Mouse (Mus musculus) hindbrain, embryonic 15.5 days (tissue): ENCODE measurements at regions not wholly inside any gene's neighbourhood (a gene's known extent, or its start where the extent isn't known, plus 50 kb on each side); places are given as distances from the start of the nearest gene placed in this dataset.

Experiments used
- ATAC-seq: fragments of 200-750 bp; cut with Nextera tagmentation; 2 replicates; pipeline ENCODE4 v1.8.0; 2017; ENCODE audit warnings: low read depth, moderate number of reproducible peaks, moderate TSS enrichment; ENCODE audit not compliant: low FRiP score
- H3K27ac ChIP-seq: fragments of 300-500 bp; sonication (generic); replicated peaks from 2 replicates; pipeline ENCODE4 v1.5.1; 2015; ENCODE audit warnings: mild to moderate bottlenecking, inconsistent platforms
- H3K27me3 ChIP-seq: fragments of 300-500 bp; sonication (generic); 2 replicates; pipeline ENCODE4 v1.6.1; 2015; ENCODE audit warnings: control low read depth, inconsistent platforms
- H3K36me3 ChIP-seq: fragments of 300-500 bp; sonication (generic); 2 replicates; pipeline ENCODE4 v1.6.1; 2015; ENCODE audit warnings: control low read depth, inconsistent platforms
- H3K4me1 ChIP-seq: fragments of 300-500 bp; sonication (generic); replicated peaks from 2 replicates; pipeline ENCODE4 v1.6.1; 2015; ENCODE audit warnings: control low read depth, inconsistent platforms
- H3K4me2 ChIP-seq: fragments of 300-500 bp; sonication (generic); 2 replicates; pipeline ENCODE4 v1.6.1; 2015; ENCODE audit warnings: moderate library complexity, mild to moderate bottlenecking, inconsistent platforms
- H3K4me3 ChIP-seq: fragments of 300-500 bp; sonication (generic); 2 replicates; pipeline ENCODE4 v1.5.1; 2015; ENCODE audit warnings: mild to moderate bottlenecking, inconsistent platforms
- H3K9ac ChIP-seq: fragments of 300-500 bp; sonication (generic); 2 replicates; pipeline ENCODE4 v1.6.1; 2015; ENCODE audit warnings: inconsistent platforms
- H3K9me3 ChIP-seq: fragments of 300-500 bp; sonication (generic); 2 replicates; pipeline ENCODE4 v1.6.1; 2016; ENCODE audit warnings: control low read depth, inconsistent platforms
- WGBS: fragments of 180-500 bp; shearing (Covaris S2); methylation state at CpG from one replicate; pipeline ENCODE4 v1.1.7; 2015; 5-methylcytosine and 5-hydroxymethylcytosine counted together

GRCm38 (mm10) chr12:16146919-16147318 is 330.2 kb upstream of the Trib2 start:
- Histone ChIP-seq H3K27me3 (no peaks in the 10 kb centered on the region), H3K4me2 (no peak overlapping the region), H3K9me3 (no peaks in the 10 kb centered on the region), H3K9ac (no peak overlapping the region), H3K4me1 (peaks cover 8% of the 10 kb centered on the region; the same call in 1 of the 2 replicates), H3K4me3 (no peak overlapping the region), H3K36me3 (no peaks in the 10 kb centered on the region), H3K27ac (no peak overlapping the region)
- 72% methylated on average over 2 of the region's 2 CpGs for WGBS
- no peak for ATAC-seq

GRCm38 (mm10) chr12:16145621-16146020 is 328.9 kb upstream of the Trib2 start:
- Histone ChIP-seq H3K9me3 (no peaks in the 10 kb centered on the region), H3K27ac (no peak overlapping the region), H3K4me3 (no peak overlapping the region), H3K4me2 (no peak overlapping the region), H3K36me3 (no peaks in the 10 kb centered on the region), H3K4me1 (no peaks in the 10 kb centered on the region), H3K9ac (no peak overlapping the region), H3K27me3 (no peaks in the 10 kb centered on the region)
- 81% methylated on average over 7 of the region's 7 CpGs for WGBS
- ATAC-seq = no peak

DNA sequence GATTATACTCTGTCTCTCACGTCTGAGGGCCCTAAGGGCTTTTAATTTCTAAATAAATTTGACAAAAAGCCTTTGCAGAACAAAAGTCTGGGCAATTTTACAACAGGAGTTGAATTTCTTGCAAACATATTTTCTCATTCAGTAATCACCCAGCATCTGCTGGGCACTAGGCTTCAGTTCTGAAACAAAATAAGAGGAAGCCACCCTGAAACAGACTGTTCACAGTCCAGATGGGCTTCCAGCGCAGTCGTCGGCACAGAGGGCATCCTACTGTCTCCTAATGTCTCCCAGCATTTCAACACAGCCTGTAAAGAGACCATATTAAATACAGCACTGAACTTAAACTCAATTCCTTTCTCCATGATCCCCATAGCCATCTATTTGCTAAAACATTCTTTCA is 324.5 kb upstream of the Trib2 start:
- 71% methylated on average over 4 of the region's 4 CpGs for WGBS

GRCm38 (mm10) chr12:16140511-16141110 is 323.9 kb upstream of the Trib2 start:
- H3K9ac ChIP-seq = no peak overlapping the region
- H3K9me3 ChIP-seq = no peaks in the 10 kb centered on the region
- H3K4me2 ChIP-seq = no peak overlapping the region
- no peak overlapping the region for H3K27ac ChIP-seq
- no peaks in the 10 kb centered on the region for H3K36me3 ChIP-seq
- no peaks in the 10 kb centered on the region for H3K27me3 ChIP-seq
- ATAC-seq = no peak
- no peak overlapping the region for H3K4me3 ChIP-seq
- H3K4me1 ChIP-seq = no peaks in the 10 kb centered on the region
- 50% methylated on average over 5 of the region's 5 CpGs for WGBS

More for the DNA sequence above, 324.5 kb upstream of the Trib2 start:
- Histone ChIP-seq H3K9me3 (no peaks in the 10 kb centered on the region), H3K27ac (no peak overlapping the region), H3K4me2 (no peak overlapping the region), H3K4me1 (no peaks in the 10 kb centered on the region), H3K9ac (no peak overlapping the region), H3K36me3 (no peaks in the 10 kb centered on the region), H3K27me3 (no peaks in the 10 kb centered on the region), H3K4me3 (no peak overlapping the region)
- ATAC-seq = no peak

- Histone ChIP-seq H3K9me3 (no peaks in the 10 kb centered on the region), H3K36me3 (no peaks in the 10 kb centered on the region), H3K4me3 (no peak overlapping the region), H3K27me3 (no peaks in the 10 kb centered on the region), H3K4me2 (no peak overlapping the region), H3K9ac (no peak overlapping the region), H3K27ac (no peak overlapping the region), H3K4me1 (no peaks in the 10 kb centered on the region)
- ATAC-seq = no peak
- WGBS = 60% methylated on average over 4 of the region's 4 CpGs
Measured at GRCm38 (mm10) chr12:16139152-16139551, 322.4 kb upstream of the Trib2 start.

GRCm38 (mm10) chr12:16137801-16138200 is 321.1 kb upstream of the Trib2 start:
- Histone ChIP-seq H3K4me1 (no peaks in the 10 kb centered on the region), H3K36me3 (no peaks in the 10 kb centered on the region), H3K9me3 (no peaks in the 10 kb centered on the region), H3K9ac (no peak overlapping the region), H3K27me3 (no peaks in the 10 kb centered on the region), H3K4me3 (no peak overlapping the region), H3K27ac (no peak overlapping the region), H3K4me2 (no peak overlapping the region)
- 81% methylated on average over 3 of the region's 3 CpGs for WGBS
- no peak for ATAC-seq

DNA sequence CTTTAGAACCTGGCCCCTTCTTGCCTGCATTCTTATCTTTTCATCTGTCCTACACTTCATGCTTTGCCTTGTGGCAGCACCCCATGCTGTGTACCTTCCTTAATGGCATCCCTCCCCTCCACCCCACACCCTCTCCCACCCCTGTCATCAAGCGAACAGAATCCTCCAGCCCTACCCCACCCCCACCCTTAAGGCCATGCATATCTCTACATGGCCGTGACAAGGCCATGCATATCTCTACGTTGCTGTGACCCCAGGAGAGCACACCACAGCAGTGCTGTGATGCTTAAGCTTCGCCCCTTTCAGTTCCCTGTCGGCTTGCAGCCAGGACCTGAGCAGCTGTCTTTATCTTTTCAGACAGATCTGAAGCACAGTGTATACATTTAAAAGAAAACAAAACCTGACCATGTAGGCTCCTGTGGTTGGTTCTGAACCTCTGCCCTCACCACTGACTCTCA is 319.5 kb upstream of the Trib2 start:
- Histone ChIP-seq H3K4me1 (no peaks in the 10 kb centered on the region), H3K27ac (no peak overlapping the region), H3K4me2 (no peak overlapping the region), H3K36me3 (no peaks in the 10 kb centered on the region), H3K27me3 (no peaks in the 10 kb centered on the region), H3K9ac (no peak overlapping the region), H3K9me3 (no peaks in the 10 kb centered on the region), H3K4me3 (no peak overlapping the region)
- ATAC-seq = no peak
- 21% methylated on average over 5 of the region's 5 CpGs for WGBS

DNA sequence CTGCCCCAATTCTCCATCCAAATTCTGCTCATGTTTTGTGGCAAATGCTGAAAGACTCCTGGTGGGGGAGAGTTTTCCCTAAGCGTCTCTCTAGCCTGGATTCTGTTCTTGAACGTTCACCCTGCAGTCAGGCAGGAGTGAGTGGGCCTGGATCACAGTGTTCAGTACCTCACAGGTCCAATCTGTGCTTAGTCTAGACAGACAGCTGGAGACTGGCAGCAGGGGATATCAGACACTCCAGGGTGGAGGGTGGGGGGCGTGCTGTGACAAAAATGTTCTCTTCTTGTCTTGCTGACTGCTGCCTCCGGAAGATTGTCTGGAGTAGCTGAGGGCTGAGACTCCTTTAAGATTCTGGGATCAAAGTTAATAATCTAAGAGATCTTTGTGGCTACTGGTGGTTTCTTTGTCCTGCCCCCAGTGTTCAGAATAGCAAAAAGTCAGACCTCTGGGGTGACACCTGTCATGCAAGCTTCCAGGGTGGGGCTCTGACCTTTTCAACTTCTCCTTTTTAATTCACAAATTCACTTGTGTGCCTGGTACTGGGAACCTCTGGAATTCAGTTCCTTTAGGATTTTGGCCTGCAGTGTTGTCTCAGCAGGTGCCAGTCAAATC is 319.0 kb upstream of the Trib2 start:
- Histone ChIP-seq H3K4me3 (no peak overlapping the region), H3K27me3 (no peaks in the 10 kb centered on the region), H3K9ac (no peak overlapping the region), H3K4me1 (no peaks in the 10 kb centered on the region), H3K27ac (no peak overlapping the region), H3K9me3 (no peaks in the 10 kb centered on the region), H3K36me3 (no peaks in the 10 kb centered on the region), H3K4me2 (no peak overlapping the region)
- ATAC-seq = no peak
- WGBS = 30% methylated on average over 4 of the region's 4 CpGs

GRCm38 (mm10) chr12:16134446-16134845 is 317.7 kb upstream of the Trib2 start:
- Histone ChIP-seq H3K27me3 (no peaks in the 10 kb centered on the region), H3K9me3 (no peaks in the 10 kb centered on the region), H3K4me1 (no peaks in the 10 kb centered on the region), H3K4me3 (no peak overlapping the region), H3K27ac (no peak overlapping the region), H3K4me2 (no peak overlapping the region), H3K9ac (no peak overlapping the region), H3K36me3 (no peaks in the 10 kb centered on the region)
- ATAC-seq = no peak
- WGBS = 76% methylated on average over 3 of the region's 3 CpGs

DNA sequence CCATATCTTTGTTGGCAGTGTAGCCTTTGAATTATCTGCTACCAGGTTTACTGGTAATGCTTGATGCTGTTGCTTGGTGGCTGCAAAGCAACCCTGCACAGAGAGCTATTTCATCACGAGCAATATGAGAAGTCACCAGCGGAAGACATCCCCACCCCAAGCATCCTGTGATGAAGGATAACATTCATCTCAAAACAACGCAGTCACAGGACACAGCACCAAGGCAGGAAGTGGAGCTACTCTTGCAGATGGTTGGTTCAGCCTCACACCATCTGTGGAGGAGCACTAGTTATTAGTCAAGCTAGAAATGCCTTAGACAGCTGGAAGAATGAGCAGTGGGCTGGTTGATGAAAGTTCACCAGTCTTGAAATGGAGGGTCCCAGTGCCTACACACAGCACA is 316.5 kb upstream of the Trib2 start:
- WGBS = 86% methylated on average over 3 of the region's 3 CpGs
- H3K27ac ChIP-seq = no peak overlapping the region
- H3K4me3 ChIP-seq = no peak overlapping the region
- no peaks in the 10 kb centered on the region for H3K4me1 ChIP-seq
- no peaks in the 10 kb centered on the region for H3K27me3 ChIP-seq
- no peak for ATAC-seq
- H3K9ac ChIP-seq = no peak overlapping the region
- H3K36me3 ChIP-seq = no peaks in the 10 kb centered on the region
- no peaks in the 10 kb centered on the region for H3K9me3 ChIP-seq
- H3K4me2 ChIP-seq = no peak overlapping the region

DNA sequence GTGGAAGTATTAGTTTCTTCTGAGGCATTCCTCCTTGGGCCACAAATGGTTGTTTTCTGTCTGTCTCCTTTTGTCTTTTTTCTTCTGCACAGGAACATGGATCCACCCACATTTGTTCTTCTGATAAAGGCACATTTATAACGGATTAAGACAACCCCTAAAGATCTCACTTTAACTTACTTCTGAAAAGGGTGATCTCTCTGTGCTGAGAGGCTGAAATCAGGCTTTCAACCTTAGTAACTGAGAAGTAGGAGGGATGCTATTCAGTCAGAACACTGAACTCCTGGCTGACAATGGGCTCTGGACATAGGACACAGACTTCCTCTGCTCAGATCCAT is 315.0 kb upstream of the Trib2 start:
- ATAC-seq = no peak
- Histone ChIP-seq H3K27ac (no peak overlapping the region), H3K4me1 (no peaks in the 10 kb centered on the region), H3K9ac (no peak overlapping the region), H3K4me3 (no peak overlapping the region), H3K36me3 (no peaks in the 10 kb centered on the region), H3K4me2 (no peak overlapping the region), H3K27me3 (no peaks in the 10 kb centered on the region), H3K9me3 (no peaks in the 10 kb centered on the region)
- WGBS = 29% methylated on average over 1 of the region's 1 CpGs

- no peak overlapping the region for H3K27ac ChIP-seq
- no peak overlapping the region for H3K4me3 ChIP-seq
- H3K27me3 ChIP-seq = no peaks in the 10 kb centered on the region
- H3K9ac ChIP-seq = no peak overlapping the region
- no peaks in the 10 kb centered on the region for H3K36me3 ChIP-seq
- H3K4me2 ChIP-seq = no peak overlapping the region
- no peak for ATAC-seq
- H3K4me1 ChIP-seq = no peaks in the 10 kb centered on the region
- WGBS = 74% methylated on average over 2 of the region's 2 CpGs
- no peaks in the 10 kb centered on the region for H3K9me3 ChIP-seq
Measured at GRCm38 (mm10) chr12:16131028-16131739, 314.5 kb upstream of the Trib2 start.
